Mouse (Mus musculus) CH12.LX (cell line): ENCODE results near the gene Grb2. TPM values are rescaled to one million over a fixed set of nuclear protein-coding genes. Genes with fewer than 3 reads are reported as not detected.

Experiments
- DNase-seq: peaks from one replicate; pipeline ENCODE4 v3.0.0-alpha.2; 2013; ENCODE audit errors: extremely low read depth
- H3K27ac ChIP-seq: 2 replicates; pipeline ENCODE4 v1.5.1; 2012; ENCODE audit warnings: low read depth, mild to moderate bottlenecking, control low read depth, moderate library complexity; ENCODE audit not compliant: insufficient read depth
- H3K27me3 ChIP-seq: replicated peaks from 2 replicates; pipeline ENCODE3; 2012; ENCODE audit warnings: inconsistent platforms
- H3K36me3 ChIP-seq, 2 experiments: replicated peaks in 1 of 2; 2 replicates each; pipeline versions ENCODE3 to v1.6.1; 2012; ENCODE audit warnings: inconsistent platforms in 1 of 2, low read length in 1 of 2, mild to moderate bottlenecking in 1 of 2, mixed read lengths in 1 of 2, moderate library complexity in 1 of 2; ENCODE audit not compliant: control insufficient read depth in 1 of 2, insufficient read depth in 1 of 2
- H3K4me1 ChIP-seq, 2 experiments: 2 replicates each; pipeline ENCODE4 v1.6.1; 2012; ENCODE audit warnings: inconsistent platforms in 1 of 2, moderate library complexity in 1 of 2; ENCODE audit not compliant: insufficient read depth in 2 of 2, control insufficient read depth in 1 of 2
- H3K4me2 ChIP-seq: 2 replicates; pipeline ENCODE4 v1.6.1; 2012; ENCODE audit warnings: low read depth, mild to moderate bottlenecking, control low read depth; ENCODE audit not compliant: poor library complexity, insufficient read depth, severe bottlenecking
- H3K4me3 ChIP-seq, 3 experiments: fragments of 150-350 bp in 1 of 3; sonication (generic) in 1 of 3; replicated peaks in 1 of 3; 2 replicates each; pipeline versions ENCODE3 to v1.5.1; 2011 to 2012; ENCODE audit warnings: low read depth in 2 of 3, low read length in 2 of 3, mild to moderate bottlenecking in 2 of 3, moderate library complexity in 2 of 3, control low read depth in 1 of 3, improper control_type of control experiment in 1 of 3, inconsistent platforms in 1 of 3, mixed read lengths in 1 of 3; ENCODE audit not compliant: poor library complexity in 1 of 3
- H3K79me2 ChIP-seq: replicated peaks from 2 replicates; pipeline ENCODE4 v1.6.1; 2012; ENCODE audit warnings: mild to moderate bottlenecking, moderate library complexity; ENCODE audit not compliant: control insufficient read depth, poor library complexity, insufficient read depth, severe bottlenecking; ENCODE audit errors: extremely low read depth
- H3K9ac ChIP-seq: 2 replicates; pipeline ENCODE4 v1.6.1; 2012; ENCODE audit warnings: low read depth, mild to moderate bottlenecking, control low read depth, moderate library complexity; ENCODE audit not compliant: insufficient read depth
- H3K9me3 ChIP-seq: replicated peaks from 2 replicates; pipeline ENCODE3; 2012; ENCODE audit warnings: low read length, inconsistent platforms, mixed read lengths
- BHLHE40 ChIP-seq: IDR thresholded peaks from 2 replicates; pipeline ENCODE4 v1.6.1; 2011; ENCODE audit warnings: mild to moderate bottlenecking, low read depth, low read length, improper control_type of control experiment
- CHD1 ChIP-seq: IDR thresholded peaks from 2 replicates; pipeline ENCODE4 v1.6.1; 2012; ENCODE audit warnings: low read depth, low read length, improper control_type of control experiment, inconsistent platforms
- E2F4 ChIP-seq: IDR thresholded peaks from 2 replicates; pipeline ENCODE4 v1.6.1; 2011; ENCODE audit warnings: low read depth, low read length, improper control_type of control experiment; ENCODE audit not compliant: insufficient replicate concordance
- GABPA ChIP-seq: IDR thresholded peaks from 2 replicates; pipeline ENCODE4 v1.6.1; 2012; ENCODE audit warnings: low read depth, low read length, improper control_type of control experiment, inconsistent platforms; ENCODE audit not compliant: insufficient replicate concordance
- JUND ChIP-seq: conservative IDR thresholded peaks from 2 replicates; pipeline ENCODE4 v1.6.1; 2011; ENCODE audit warnings: low read depth, low read length, improper control_type of control experiment
- KAT2A ChIP-seq: IDR thresholded peaks from 2 replicates; pipeline ENCODE4 v1.6.1; 2012; ENCODE audit warnings: low read length, improper control_type of control experiment, inconsistent platforms; ENCODE audit not compliant: insufficient replicate concordance
- MAFK ChIP-seq: IDR thresholded peaks from 2 replicates; pipeline ENCODE4 v1.6.1; 2011; ENCODE audit warnings: low read length, improper control_type of control experiment; ENCODE audit not compliant: insufficient replicate concordance
- MAX ChIP-seq: IDR thresholded peaks from 2 replicates; pipeline ENCODE4 v1.6.1; 2011; ENCODE audit warnings: low read length, improper control_type of control experiment
- MAZ ChIP-seq: IDR thresholded peaks from 2 replicates; pipeline ENCODE4 v1.6.1; 2012; ENCODE audit warnings: low read depth, mild to moderate bottlenecking, inconsistent platforms, low read length, improper control_type of control experiment, moderate library complexity
- POLR2AphosphoS2 ChIP-seq: IDR thresholded peaks from 2 replicates; pipeline ENCODE4 v1.6.1; 2011; ENCODE audit warnings: low read depth, low read length, improper control_type of control experiment
- RCOR1 ChIP-seq: conservative IDR thresholded peaks from 2 replicates; pipeline ENCODE4 v1.6.1; 2012; ENCODE audit warnings: low read depth, mild to moderate bottlenecking, inconsistent platforms, low read length, improper control_type of control experiment
- SIN3A ChIP-seq: IDR thresholded peaks from 2 replicates; pipeline ENCODE4 v1.6.1; 2012; ENCODE audit warnings: low read length, improper control_type of control experiment, inconsistent platforms
- TBP ChIP-seq: conservative IDR thresholded peaks from 2 replicates; pipeline ENCODE4 v1.6.1; 2011; ENCODE audit warnings: low read depth, low read length, improper control_type of control experiment
- TCF12 ChIP-seq: IDR thresholded peaks from 2 replicates; pipeline ENCODE4 v1.6.1; 2014; ENCODE audit warnings: low read depth, mild to moderate bottlenecking, inconsistent platforms, low read length, improper control_type of control experiment
- USF2 ChIP-seq: conservative IDR thresholded peaks from 2 replicates; pipeline ENCODE4 v1.6.1; 2011; ENCODE audit warnings: low read depth, low read length, improper control_type of control experiment
- ZC3H11A ChIP-seq: IDR thresholded peaks from 2 replicates; pipeline ENCODE4 v1.6.1; 2012; ENCODE audit warnings: low read depth, mild to moderate bottlenecking, inconsistent platforms, low read length, improper control_type of control experiment
- dilution Hi-C: fragments of 300-500 bp; cut with MboI; formaldehyde crosslinking; loops from 2 replicates; pipeline ENCODE4 v1.14.3; 2020; ENCODE audit warnings: low sequenced_read_pairs; ENCODE audit not compliant: extremely low pct_unique_long_range_greater_than_20kb, extremely low pct_ligation_motif_present
- in situ Hi-C: fragments of 300-500 bp; cut with MboI; formaldehyde crosslinking; loops from 3 replicates; pipeline ENCODE4 v1.14.3; 2019; ENCODE audit warnings: low sequenced_read_pairs, low pct_ligation_motif_present, low pct_unique_long_range_greater_than_20kb, mixed read lengths
- polyA plus RNA-seq: library from polyadenylated mRNA; unstranded; fragments of >175 nt; gene quantifications from 2 replicates; pipeline ENCODE4 v1.2.1, GENCODE M21; 2012; ENCODE audit warnings: low read depth; ENCODE audit not compliant: insufficient read length
- total RNA-seq, 2 experiments: library from RNA; depleted of rRNA; stranded (reverse); fragments of 300-350 nt in 1 of 2; fragments of >200 nt in 1 of 2; gene quantifications; 2 replicates each; pipeline ENCODE4 v1.2.3; 2012 to 2014

Grb2 gene
- total and polyA plus RNA-seq, 3 experiments: 63.6 to 241 (median 117) TPM

DNA sequence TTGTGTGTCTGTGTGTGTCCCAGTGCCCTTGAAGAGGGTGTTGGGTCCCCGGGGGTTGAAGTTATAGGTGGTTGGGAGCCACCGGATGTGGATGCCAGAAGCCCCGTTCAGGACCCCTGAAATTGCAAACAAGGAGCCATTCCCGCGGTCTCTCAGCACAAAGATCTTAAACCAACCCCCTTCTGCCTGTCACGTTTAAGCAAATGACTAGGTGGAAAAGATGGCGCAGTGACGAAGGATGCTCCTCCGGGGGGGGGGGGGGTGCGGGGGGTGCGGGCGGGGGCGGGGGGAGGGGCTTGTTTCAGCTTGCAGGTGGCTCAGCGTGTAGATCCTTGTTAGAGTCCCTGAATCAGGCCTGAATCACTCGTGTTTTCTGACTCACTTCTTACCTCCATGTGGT is 39.0 kb upstream of the Grb2 start:
- dilution Hi-C loops: no loop called here
- DNase-seq: no peak
- H3K4me3 ChIP-seq: no peak overlapping the region
- TF ChIP-seq MAZ: peak; percentile 49; the same call in 1 of the 2 replicates
- TF ChIP-seq ZC3H11A: no peak
- TF ChIP-seq CHD1: no peak
- no peak for TF ChIP-seq USF2
- peak; percentile 84 for TF ChIP-seq BHLHE40
- no peak for TF ChIP-seq TBP
- no peak for TF ChIP-seq POLR2AphosphoS2
- no peak for TF ChIP-seq MAX
- TF ChIP-seq GABPA: no peak
- TF ChIP-seq JUND: no peak
- TF ChIP-seq RCOR1: no peak
- in situ Hi-C loops: no loop called here
- H3K9ac ChIP-seq: no peak overlapping the region
- peaks cover 4% of the 10 kb centered on the region for H3K9me3 ChIP-seq
- H3K4me1 ChIP-seq: 0 out of 4 replicates have a peak, but pooled peaks cover 3 to 4% of the 10 kb centered on the region in 2 experiments
- peaks cover 7% of the 10 kb centered on the region for H3K27me3 ChIP-seq
- no peak overlapping the region for H3K27ac ChIP-seq
- H3K79me2 ChIP-seq: no peaks in the 10 kb centered on the region
- H3K36me3 ChIP-seq: no peaks in the 10 kb centered on the region
- H3K4me2 ChIP-seq: peak overlapping the region; percentile 27; the same call in 1 of the 2 replicates

DNA sequence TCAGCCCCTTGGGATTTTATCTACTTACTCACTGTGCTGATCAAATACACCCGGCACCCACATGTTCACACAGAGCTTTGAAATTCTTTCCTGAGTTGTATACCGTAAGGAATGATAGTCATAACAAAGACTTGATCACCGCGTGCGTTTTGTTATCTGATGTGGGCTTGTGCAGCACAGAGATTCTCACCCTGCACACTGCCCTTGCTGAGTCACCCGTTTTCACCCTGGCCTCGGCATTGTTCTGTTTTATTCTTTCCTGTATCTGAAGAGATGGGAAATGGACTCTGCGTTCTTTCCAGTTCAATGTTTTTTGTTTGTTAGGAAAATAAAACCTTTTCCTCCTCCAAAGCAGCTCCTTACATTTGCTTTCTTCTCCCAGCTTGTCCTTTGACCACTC is 38.4 kb upstream of the Grb2 start:
- H3K4me2 ChIP-seq: peak overlapping the region; percentile 27; the same call in 1 of the 2 replicates
- DNase-seq: no peak
- H3K9ac ChIP-seq: no peak overlapping the region
- no peak overlapping the region for H3K27ac ChIP-seq
- TF ChIP-seq MAFK (0 out of 2 replicates have a peak, but pooled peaks have one; percentile 8), E2F4 (no peak), TCF12 (no peak), SIN3A (no peak), USF2 (no peak), KAT2A (no peak)
- no peaks in the 10 kb centered on the region for H3K79me2 ChIP-seq
- no peaks in the 10 kb centered on the region for H3K36me3 ChIP-seq
- peaks cover 7% of the 10 kb centered on the region for H3K27me3 ChIP-seq
- dilution Hi-C loops: no loop called here
- in situ Hi-C loops: no loop called here
- no peak overlapping the region for H3K4me3 ChIP-seq
- peaks cover 4% of the 10 kb centered on the region for H3K9me3 ChIP-seq
- H3K4me1 ChIP-seq: 0 out of 4 replicates have a peak, but pooled peaks cover 3 to 4% of the 10 kb centered on the region in 2 experiments
